Mouse (Mus musculus) lung, postnatal 36 days (tissue): ENCODE measurements around the gene Gabrb3.
"Not testable (repeated sequence)": the region's sequence is repeated elsewhere in the genome, so short reads cannot be mapped to it uniquely, and the experiment has no call there.

ENCODE experiments used
- DNase-seq: peaks from one replicate; pipeline ENCODE4 v3.0.0; 2022; ENCODE audit warnings: mixed read lengths

Gabrb3 gene

GRCm38 (mm10) chr7:57746836-57747235 is 327.3 kb downstream of the Gabrb3 start:
- no peak for DNase-seq

GRCm38 (mm10) chr7:57760466-57760865 is 341.0 kb downstream of the Gabrb3 start:
- no peak for DNase-seq

- no peak for DNase-seq
Observed at GRCm38 (mm10) chr7:57778754-57779153, 359.3 kb downstream of the Gabrb3 start.

DNA sequence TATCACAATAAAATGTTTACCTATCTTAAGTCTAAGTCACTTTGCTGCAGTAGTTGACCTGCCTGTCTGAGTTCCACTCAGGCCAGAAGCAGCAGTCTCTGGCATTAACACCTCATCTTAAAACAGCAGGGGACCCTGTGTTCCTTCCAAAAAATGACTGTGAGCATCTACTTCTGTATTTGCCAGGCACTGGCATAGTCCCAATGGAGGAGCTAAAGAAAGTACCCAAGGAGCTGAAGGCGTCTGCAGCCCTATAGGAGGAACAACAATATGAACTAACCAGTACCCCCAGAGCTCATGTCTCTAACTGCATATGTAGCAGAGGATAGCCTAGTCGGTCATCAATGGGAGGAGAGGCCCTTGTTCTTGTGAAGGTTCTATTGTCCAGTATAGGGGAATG is 366.6 kb downstream of the Gabrb3 start:
- DNase-seq: not testable (repeated sequence)

- no peak for DNase-seq
Observed at GRCm38 (mm10) chr7:57787520-57787919, 368.0 kb downstream of the Gabrb3 start.

DNA sequence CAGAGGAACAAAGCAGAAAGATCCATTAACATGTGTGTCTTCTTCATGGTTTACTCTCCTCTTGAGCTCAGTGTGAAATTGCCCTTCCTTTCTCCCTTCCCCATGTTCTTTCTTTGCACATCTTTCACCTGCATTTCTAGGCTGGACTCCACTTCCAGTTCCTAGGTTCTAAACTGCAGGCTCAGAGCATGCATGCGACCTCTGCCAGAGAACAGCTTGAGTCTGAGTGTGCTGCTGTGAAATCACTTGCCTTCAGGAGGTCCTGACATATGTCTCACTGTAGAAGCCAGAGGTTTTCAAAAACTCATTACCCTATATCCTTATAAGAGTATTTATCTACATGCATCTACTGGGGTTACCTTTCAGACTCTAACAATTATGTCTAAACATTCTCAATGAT is 383.8 kb downstream of the Gabrb3 start:
- DNase-seq: no peak

- DNase-seq: no peak
Observed at GRCm38 (mm10) chr7:57813716-57814115, 394.2 kb downstream of the Gabrb3 start.

- DNase-seq: no peak
Observed at GRCm38 (mm10) chr7:57842383-57842896, 422.9 kb downstream of the Gabrb3 start.

DNA sequence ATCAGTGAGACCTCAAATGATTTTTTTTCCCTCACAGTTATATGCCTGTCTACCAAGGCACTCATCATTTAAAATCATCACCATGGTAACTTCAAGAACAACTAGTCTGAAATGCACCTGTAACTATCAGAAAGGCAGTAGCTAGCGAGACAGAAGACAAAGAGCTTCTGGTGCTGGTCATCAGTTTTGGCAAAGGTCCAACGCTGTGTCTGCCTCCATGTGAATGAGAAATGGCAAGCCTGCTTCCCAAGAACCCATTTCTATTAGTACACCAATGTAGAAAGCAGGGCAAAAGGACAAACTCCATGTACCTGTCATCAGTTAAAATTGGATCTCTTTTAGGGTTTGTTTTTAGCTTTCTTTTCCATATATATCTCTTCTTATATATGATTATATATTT is 448.5 kb downstream of the Gabrb3 start:
- DNase-seq: no peak
